Mouse (Mus musculus) CH12F3 (cell line): Measurements from ENCODE around the gene Rab3gap1.

ENCODE experiments used
- in situ Hi-C: fragments of 300-500 bp; cut with MboI; formaldehyde crosslinking; loops from 2 replicates; pipeline ENCODE4 v1.14.3; 2020; ENCODE audit warnings: low sequenced_read_pairs

The Rab3gap1 gene

DNA sequence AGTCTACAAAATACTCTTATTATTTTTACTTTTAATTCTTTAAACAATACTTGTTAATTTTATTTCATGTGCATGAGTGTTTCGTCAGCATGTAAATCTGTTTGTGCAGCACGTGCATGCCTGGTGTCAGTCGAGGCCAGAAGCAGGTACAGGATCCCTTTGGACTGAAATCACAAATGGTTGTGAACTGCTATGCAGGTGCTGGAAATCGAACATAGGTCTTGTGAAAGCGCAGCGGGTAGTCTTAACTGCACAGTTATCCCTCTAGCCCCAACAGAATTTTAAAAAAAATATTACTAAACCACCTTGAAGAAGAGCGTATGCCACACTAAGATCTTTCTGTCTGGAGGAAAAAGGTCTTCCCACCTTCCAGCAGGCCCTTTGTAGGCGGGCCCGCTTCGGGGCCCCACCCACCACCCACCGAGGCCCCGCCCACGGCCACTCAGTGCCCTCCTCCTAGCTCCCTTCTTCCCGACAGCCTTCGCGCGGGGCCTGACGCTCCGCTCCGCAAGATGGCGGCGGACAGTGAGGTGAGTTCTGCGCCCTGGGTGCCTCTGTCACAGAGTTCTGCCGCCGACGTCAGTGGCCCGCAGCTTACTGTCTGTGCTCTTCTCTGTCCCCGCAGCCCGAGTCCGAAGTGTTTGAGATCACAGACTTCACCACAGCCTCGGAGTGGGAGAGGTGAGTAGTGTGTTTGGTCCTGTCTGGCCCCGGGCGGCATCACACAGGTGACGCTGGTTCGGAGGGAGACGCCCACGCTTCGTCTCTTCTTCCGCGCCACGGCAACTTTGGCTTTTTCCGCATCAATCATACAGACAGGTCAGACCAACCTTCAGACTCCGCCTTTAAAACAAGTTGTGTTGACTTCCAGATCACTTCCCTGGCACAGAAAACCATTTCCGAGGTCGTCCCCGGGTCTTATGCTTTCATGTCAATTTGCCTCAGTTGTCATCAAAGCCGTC is at the start of gene Rab3gap1:
Gene Rab3gap1, plus strand, starts transcription at position 474 of the 962 bp plus-strand sequence.
- in situ Hi-C loops, result no loop called here

DNA sequence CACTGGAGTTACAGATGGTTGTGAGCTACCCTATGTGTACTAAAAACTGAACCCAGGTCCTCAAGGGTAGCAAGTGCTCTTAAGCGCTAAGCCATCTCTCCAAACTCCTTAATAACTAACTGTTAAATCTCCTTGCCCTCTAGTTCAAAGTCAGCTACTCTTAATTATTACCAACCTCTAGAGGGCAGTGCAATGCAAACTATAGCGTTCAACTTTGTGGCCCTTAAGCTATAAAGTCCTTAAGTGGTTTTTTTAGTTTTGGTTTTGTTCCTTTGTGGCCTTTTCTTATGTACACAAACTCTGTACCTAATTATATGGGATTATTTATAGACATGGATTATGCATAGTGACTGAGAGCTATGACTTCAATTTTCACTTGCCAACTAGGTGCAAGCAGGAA is 41.2 kb upstream of the Rab3gap1 start:
- in situ Hi-C loops, result loop anchor here (25.0 kb wide), 2 partner anchors 310 to 1010 kb away; no protein-coding TSS in a partner anchor

DNA sequence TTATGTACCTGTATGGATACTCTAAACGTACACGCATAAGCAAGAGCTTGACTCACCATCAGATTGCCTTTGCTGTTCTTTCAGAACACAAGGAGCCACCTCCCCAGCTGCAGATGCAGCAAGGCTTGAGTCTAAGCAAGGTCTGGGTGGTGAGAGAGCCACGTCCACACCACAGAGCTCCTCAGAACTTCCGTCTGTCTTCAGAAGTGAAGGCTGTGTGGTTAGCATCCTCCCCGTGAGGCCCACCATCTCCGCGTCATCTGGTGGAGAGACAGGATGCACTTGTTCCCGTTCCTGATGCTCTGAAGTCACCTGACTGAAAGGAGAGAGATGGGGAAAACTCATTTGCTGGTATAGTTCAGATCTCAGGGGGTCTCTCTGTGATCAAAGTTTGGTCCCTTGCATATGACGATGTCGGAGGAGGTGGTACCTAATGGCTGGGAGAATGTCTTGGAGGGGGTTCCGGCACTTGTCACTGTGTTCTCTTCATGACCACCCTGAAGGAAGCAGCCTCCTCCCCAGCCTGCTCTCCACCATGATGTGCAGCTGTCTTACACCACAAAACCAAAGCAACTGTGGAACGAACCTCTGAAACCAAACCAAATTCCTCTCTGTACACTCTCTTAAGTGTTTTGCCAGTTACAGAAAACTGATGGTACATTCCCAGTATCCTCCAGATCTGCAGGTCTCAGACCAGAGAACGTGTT is 38.2 kb upstream of the Rab3gap1 start:
- in situ Hi-C loops, result loop anchor here (25.0 kb wide), 2 partner anchors 307 to 1007 kb away; no protein-coding TSS in a partner anchor

DNA sequence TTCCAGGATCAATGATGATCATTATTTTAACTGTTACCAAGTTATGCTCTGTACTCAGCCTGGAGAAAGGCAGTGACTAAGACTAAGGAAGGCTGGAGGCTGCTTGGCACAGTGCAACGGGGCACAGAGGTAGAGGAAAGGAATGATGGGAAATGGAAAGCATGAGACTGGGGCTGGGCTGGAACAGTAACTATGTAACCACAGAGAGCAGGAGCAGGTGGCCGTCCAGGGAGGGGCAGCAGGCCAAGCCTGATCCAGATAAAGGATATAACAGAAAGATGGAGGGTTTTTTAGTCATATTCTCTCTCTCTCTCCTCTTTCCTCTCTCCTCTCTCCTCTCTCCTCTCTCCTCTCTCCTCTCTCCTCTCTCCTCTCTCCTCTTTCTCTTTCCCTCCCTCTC is 34.9 kb upstream of the Rab3gap1 start:
- in situ Hi-C loops, result loop anchor here (25.0 kb wide), 2 partner anchors 304 to 1004 kb away; no protein-coding TSS in a partner anchor

DNA sequence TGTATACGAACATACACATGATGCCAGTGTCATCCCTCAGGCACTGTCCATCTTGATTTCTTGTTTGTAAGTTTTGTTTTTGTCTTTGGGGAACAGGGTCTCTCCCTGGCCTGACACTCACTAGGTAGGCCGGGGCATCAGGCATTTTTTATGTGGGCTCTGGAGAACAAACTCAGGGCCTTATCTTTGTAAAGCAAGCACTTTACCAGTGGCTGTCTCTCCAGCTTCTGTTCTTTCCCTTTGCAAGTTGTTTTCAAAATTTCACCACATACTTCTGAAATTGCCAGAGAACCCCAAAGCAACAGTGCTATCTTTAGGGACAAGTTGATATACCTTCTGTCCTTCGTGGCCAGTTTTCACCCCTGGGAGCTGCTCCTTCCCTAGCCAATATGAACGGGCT is 34.4 kb upstream of the Rab3gap1 start:
- in situ Hi-C loops, result loop anchor here (25.0 kb wide), 2 partner anchors 303 to 1003 kb away; no protein-coding TSS in a partner anchor

DNA sequence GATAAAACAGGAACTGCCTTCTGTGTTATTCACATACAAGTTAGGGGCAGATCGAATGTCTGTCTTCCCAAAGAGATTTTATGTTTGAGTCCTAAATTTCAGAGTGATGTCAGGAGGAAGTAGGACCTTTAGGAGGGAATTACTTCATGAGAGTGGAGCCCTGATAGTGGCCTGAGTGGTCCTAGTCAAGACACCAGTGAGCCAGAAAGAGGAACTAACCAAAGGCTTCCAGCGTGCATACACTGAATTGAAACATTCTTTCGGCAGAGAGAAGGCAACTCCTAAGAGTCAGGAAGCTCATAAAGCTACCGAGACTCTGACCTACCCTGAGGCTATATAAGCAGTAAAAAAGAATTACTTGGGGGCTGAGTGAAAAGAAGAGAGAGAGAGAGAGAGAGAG is 32.0 kb upstream of the Rab3gap1 start:
- in situ Hi-C loops, result loop anchor here (25.0 kb wide), 2 partner anchors 301 to 1001 kb away; no protein-coding TSS in a partner anchor

DNA sequence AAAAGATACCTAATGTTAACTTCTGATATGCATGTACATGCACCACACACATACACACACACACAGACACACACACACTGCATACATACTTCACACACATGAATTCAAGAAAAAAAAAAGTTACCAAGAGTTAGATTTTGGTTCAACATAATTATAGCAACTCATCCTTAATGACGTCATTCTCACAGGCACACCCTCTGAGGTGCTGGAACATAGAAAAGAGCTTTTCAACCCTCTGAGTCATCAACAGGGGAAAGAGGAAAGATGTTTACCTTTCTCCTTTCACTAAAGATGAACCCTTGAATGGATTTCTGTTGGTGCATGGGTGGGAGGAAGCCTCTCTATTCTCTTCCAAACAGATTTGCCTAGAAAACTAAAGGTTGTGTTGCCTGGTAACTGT is 30.0 kb upstream of the Rab3gap1 start:
- in situ Hi-C loops, result loop anchor here (25.0 kb wide), 2 partner anchors 299 to 999 kb away; no protein-coding TSS in a partner anchor

DNA sequence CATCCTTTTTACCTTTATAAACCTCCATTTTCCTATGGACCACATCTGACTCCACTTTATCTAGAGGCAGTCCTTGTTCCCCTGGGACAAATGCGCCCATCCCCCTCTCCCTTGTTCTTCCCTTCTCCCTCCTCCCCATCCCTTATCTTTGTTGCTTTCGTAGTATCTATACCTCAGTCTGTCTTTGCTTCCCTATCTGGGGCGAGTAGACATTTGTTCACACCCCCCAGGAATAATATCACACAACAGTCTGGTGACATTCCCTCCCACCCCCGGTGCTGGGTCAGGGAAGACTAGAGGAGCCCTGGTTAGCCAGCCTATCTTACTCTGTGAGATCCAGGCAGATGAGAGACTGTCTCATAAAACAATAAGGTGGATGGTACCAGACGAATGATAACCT is 23.1 kb upstream of the Rab3gap1 start:
- in situ Hi-C loops, result loop anchor here (25.0 kb wide), 2 partner anchors 292 to 992 kb away; no protein-coding TSS in a partner anchor

DNA sequence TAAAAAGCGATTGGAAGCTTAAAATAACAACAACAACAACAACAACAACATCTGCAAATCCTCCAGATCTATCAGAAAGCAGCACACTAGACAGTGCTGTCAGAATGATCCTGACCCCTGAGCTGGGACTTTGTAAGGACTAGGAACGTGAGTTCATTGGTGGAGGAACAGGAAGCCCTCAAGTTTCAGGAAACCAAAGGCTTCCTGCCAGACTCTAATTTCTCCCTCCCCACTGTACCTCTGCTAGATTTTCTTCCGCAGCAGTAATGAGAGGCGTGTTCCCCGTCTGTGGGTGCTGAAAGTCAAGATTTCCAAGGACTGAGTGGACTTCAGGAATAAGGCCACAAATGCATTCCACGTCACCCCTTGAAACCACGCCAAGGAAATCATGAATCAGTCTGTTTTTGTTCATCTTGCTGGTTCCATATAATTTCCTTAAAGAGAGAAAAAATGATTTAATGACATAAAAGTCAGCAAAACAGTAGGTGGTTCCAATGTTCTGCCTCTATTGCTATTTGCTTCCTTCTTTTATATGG is 18.4 kb upstream of the Rab3gap1 start:
- in situ Hi-C loops, result no loop called here

DNA sequence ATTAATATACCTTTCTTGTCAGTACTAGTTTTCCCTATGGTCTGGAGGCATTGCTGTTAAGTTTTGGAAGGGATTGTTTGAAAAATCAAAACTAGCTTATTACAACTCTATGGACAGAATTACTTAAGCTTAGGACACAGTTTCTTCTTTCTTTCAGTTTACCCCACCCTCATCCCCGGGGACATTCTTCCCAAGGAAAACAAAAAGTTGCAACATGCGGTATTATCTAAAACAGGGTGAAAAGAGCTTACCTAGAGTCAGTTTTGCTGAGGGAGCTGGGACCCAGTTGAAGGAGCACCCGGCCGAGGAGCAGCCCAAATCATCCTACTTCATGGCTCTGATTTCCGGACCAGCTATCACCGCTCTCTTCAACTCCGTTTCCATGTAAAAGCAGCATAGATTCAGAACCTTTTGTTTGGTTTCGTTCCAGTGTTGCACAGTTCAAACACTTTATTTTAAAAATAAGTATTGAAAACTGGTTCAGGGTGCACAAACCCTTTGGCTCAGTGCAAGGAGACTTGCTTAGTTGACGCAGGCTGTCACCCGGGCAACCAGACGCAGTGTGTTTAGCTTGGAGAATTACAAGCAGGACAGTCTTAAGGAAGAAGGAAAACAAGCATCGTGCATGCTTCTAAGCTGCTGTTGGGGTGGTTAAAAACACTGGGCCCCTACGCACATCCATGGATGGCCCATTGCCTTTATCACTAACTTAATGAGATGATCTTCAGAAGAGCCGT is 13.9 kb upstream of the Rab3gap1 start, which contains the start of gene Map3k19:
Gene Map3k19, minus strand, starts transcription at position 546 of the 737 bp plus-strand sequence.
- in situ Hi-C loops, result no loop called here

DNA sequence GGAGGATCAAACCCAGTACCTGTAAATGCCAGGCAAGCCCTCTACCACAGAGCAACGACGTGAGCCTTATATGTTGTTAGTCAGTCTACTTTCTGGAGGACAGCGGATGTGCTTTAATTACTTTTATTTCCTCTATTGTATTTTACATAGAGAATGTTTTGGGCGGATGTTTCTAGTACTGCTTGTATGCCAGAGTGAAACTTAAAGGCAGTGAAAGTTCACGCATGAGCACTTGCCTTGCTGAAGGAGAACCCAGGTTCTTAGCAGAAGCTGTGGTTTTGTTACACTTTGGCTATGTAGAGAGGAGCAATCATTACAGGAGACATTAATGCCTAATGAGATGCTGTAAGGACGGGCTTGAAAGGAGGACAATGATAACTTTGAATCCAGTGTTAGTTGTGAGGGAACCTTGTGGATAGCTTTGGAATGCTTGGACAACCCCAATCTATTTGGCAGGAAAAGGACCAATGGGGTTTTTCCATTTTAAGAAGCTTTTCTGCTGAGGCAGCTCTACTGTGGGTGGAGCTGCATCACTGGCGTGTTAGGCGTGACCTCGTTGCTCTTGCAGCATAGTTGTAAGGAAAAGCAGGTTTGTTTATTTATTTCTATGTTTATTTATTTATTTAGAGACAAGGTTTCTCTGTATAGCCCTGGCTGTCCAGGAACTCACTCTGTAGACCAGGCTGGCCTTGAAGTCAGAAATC is 9.5 kb upstream of the Rab3gap1 start:
- in situ Hi-C loops, result no loop called here

DNA sequence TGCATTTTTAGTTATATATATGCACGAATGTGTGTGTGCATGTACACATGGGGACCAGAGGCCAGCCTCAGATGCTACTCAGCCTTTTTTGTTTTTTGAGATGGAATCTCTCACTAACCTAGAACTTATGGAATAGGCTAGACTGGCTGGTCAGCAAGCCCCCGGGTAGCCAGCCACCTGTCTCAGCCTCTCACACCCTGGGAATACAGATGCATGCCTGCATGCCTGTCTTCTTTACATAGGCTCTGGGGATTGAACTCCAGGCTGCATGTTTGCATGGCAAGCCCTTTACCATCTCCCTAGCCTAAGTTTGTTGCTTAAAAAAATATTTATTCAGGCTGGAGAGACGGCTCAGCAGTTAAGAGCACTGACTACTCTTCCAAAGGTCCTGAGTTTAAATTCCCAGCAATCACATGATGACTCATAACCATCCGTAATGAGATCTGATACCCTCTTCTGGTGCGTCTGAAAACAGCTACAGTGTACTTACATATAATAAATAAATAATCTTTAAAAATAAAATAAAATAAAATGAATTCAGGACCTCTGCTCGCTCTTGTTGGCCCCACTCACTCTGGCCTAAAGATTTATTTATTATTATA is 8.7 kb upstream of the Rab3gap1 start:
- in situ Hi-C loops, result no loop called here

DNA sequence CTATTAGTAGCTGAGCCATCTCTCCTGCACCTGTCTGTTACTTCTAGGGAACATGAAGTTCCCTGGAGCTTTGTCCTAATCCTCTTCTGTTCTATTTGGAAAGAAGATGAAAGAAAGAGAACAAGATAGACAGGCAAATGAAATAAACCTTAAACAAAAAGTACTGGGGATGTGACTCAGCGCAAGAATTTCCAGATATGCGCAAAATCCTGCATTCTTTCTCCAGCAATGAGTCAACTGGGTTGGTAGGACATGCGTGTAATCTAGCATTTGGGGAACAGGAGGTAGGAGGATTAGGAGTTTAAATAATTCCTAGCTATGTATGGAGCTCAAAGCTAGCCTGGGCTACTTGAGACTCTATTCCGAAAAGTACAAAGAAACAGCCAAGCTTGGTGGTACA is 8.1 kb upstream of the Rab3gap1 start:
- in situ Hi-C loops, result no loop called here

DNA sequence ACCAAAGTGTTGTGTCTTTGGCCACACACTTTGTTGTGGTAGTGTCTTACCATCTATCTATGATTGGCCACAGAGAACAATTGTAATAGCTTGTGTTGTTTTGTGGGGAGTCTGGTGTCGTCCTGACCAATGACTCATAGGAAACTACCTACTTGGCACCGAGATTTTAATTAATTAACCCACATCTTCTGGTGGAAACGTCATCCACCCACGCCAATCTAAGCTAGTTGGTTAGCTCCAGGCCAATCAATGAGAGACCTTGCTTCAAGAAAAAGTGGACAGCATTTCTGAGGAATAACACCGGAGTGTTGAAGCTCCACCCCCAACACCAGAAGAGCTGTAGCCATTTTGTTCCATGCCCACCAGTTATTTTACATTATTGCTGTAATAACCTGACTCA is 6.7 kb upstream of the Rab3gap1 start:
- in situ Hi-C loops, result no loop called here

DNA sequence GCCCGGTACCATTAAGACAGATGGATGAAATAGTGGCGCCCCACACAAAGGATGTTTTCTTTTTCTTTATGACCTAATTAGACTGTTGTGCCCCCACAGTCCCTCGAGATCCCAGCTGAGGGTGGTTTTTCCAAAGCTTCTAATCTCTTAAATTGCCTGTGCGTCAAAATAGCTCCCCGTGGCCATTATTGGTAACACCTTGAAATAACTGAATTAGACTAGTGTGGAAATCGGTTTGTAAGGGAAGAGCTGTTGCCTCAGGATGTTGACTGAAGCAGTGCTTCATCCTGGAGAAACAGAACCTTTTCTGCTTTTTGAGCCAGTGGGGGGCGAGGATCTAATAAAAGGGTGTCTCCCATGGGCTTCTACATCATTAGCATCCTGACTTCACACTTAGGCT is 4.8 kb upstream of the Rab3gap1 start:
- in situ Hi-C loops, result no loop called here

DNA sequence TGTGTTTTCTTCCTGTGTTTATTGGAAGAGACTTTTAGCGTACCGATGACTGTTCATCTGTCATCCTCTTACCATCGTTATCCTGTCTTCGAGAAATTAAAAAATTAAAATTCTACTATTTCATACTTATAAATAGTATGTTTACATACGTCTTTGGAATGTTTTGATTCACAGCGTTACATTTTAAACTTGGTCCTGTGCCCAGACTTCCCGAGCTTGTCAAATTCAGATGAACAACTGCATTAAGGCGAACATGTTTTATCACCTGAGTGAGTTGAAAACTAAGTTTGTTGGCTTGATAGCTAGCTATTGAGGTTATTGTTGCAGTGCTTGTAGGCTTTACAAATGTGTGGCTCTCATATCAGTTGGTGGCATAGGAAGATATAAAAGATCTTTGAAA is 703 bp downstream of the Rab3gap1 start:
- in situ Hi-C loops, result no loop called here

DNA sequence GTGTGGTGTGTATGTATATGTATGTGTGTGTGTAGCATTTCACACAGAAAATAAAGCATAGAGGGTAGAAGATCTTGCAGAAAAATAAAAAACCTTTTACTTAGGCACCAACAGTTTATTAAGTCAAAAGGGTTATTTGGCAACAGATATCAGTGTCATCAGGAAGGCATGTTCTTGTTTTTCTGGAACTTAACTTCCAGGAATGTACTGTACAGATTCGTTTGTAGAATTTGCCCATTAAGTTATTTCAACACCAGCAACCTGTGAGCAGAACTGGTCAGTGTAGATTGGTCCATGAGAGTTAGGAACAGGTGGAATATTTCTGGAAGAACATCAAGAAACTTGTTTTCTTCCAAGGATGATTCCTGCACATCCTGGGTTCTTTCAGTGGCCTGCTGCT is 30.8 kb downstream of the Rab3gap1 start:
- in situ Hi-C loops, result no loop called here

DNA sequence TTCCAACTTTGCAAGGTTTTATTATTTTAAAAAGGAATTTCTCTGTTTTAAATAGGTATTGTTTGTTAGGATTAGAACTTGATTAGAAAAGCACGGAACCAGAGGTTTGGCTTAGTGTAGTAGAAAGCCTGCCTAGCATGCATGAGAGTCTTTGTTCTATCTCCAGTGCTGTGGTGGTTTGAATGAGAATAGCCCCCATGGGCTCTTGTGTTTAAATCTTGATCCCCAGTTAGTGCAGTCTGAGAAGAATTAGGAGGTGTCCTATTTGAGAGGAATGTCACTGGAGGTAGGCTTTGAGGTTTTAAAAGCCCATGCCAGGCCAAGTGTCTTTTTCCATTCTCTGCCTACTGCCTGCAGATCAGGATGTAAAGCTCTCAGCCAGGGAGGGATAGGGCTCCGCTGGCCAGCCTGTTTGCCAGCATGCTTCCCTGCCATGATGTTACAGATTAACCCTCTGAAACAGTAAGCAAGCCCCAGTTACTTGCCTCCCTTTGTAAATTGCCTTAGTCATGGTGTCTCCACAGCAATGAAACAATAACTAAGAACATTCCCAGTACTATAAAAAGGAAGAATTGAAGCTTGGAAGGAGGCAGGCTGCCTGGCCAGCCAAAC is 36.3 kb downstream of the Rab3gap1 start:
- in situ Hi-C loops, result loop anchor here (25.0 kb wide), 1 partner anchor 418 kb away; no protein-coding TSS in a partner anchor

DNA sequence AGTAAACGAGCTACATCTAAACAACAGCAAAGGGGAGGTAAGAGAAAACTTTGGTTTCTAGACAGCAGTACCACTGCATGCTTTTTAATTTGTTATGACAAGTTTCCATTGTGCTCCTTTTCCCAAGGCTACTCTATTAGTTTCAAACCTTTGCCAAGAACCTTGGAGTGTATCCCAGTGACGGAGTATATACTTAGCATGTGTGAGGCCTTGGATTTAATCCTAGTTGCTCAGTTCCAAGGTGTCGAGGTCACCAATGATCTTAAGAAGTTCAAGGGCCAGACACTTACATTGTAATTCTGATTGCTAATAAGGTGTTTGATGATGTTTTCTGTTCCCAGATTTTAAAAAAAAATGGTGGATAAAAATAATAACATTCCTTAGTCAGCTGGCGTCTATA is 44.5 kb downstream of the Rab3gap1 start:
- in situ Hi-C loops, result loop anchor here (25.0 kb wide), 1 partner anchor 426 kb away; no protein-coding TSS in a partner anchor
